Mouse (Mus musculus): ENCODE results near the gene Htra2.

The Htra2 gene

DNA sequence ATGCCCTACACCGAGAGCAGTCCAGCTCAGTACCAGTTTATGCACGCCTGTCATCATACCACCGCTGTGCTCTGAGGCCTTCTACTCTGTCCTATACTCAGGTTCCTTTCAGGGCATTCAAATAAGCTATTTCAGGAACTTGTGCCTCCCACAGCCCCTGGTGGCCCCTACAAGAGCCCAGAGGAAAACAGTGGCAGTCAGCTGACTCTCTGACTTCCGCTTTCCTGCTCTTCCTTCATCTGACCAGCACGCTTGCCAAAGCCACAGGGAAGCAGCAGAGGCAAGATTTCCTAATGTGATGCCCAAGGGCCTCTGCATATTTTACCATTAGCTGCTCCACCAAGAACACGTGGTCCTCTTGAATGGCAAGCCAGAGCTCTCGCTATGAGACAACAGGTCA, 50.2 kb downstream of the Htra2 start:
- no peak for DNase-seq (ENCODE audit: low spot score in 2 of 2)

DNA sequence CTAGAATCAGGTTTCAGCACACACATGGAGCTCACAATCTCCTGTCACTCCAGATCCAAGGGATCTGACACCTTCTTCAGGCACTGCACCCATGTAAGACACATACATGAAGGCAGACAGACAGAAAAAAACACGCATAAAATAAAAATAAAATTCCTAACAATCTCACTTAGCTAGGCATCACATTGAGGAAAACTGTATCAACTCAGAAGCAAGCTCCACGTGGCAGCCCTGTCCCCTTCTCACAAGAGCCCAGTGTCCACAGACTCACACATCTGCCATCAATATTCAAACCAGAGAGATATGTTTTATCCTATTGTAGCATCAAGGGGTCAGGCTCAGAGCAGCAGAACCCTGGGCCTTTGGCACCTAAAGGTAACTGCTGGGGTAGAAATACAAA, 50.8 kb downstream of the Htra2 start:
- DNase-seq (ENCODE audit: low spot score in 2 of 2), result no peak

DNA sequence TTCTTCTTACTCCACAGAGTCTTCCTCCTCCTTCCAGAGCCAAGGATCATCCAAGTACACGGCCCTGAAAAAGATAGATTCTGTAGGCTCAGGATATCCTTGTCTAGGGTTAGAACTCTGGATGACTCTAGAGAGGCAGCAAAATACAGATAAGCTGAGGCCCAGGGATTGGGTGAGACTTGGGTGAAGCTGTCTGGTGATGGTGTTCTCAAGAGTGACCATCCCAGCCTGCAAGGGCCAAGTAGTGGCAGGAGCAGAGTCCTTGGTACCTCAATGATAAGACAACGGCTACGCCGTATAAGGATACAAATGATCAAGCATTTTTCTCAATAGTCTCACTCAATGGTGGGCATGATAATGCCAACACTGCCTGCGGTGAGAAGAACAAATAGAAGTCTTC, 51.2 kb downstream of the Htra2 start:
- DNase-seq (ENCODE audit: low spot score in 2 of 2), result no peak

DNA sequence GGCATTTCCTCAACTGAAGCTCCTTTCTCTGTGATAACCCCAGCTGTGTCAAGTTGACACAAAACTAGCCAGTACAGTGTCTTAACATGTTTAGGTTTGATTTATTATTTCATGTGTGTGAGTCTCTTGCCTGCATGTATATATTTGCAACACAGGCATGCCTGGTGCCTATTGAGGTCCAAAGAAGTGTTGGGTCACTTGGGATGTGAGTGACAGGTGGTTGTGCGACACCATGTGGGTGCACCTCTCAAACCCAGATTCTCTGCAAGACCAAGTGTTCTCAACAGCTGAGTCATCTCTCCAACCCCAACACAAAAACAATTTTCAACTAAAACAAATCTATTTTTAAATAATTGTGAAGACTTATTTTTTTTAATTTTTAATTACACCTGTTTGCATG, 52.0 kb downstream of the Htra2 start:
- DNase-seq (ENCODE audit: low spot score in 2 of 2), result no peak
